In the genomic region with DNA sequence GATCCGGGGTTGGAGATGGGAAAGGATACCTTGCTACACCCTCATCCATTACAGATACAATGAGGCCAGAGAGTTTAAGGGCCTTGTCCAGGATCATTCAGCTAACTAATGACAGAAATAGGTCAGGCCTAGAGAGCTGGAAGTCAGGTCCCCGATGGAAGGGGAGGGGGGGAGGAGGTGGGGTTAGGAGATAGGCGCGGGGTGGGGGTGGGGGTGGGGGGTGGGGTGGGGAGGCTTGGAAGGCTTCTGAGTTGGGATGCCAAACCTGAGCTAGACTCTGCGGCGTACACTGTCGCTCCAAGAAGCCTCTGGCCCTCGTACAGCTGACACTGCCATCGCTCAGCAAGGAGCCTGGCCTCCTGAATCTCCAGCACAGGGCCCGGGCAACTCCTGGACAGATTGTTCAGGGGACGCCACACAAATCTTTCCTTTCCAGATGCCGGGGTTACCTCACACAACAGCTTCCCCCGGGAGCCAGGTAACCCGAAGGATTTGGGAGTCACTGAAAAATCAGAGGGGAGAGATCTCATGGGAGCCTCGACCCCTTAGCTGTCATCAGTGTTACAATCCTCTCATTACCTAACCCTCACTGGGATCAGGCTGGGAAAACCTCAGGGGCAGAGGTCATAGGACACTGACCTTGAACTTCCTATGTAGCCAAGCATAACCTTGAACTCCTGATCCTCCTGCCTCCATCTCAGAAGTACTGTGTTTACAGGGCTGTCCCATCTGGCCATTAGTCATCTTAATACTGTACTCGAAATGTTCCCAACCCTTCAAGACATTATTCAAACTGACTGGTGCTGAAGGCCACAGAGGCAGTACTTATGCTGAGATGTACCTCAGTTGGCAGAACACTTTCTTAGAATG, we compare ENCODE assay signal across 9 mouse cellular contexts. TPM values are rescaled to one million over a fixed set of nuclear protein-coding genes. Genes with fewer than 3 reads are reported as not detected.
DNase-seq lines count a peak whose midpoint lies in the region; ATAC-seq and TF ChIP-seq lines count a peak whose summit lies in the region.
"Had no signal": no experiment of that assay in that cellular context is flagged by ENCODE, and none has a peak within 500 bp of the region (broad histone marks: within the 10 kb centered on the region; RNA-seq: fewer than 3 reads in every experiment).

No protein-coding gene starts in this region.

- H3K9me3 ChIP-seq in ES-E14 (ENCODE audit: control insufficient read depth, insufficient read depth, low read depth, low read length) = no peaks in the 10 kb centered on the region
- H3K9me3 ChIP-seq in forebrain, embryonic 14.5 days (replicated peaks; ENCODE audit: control insufficient read depth, low read length) = no peaks in the 10 kb centered on the region
- H3K9me3 ChIP-seq in liver, postnatal 0 days (ENCODE audit: low read length) = no peaks in the 10 kb centered on the region
- H3K9me3 ChIP-seq: G1E had no signal

- H3K27ac ChIP-seq in gastrocnemius, adult 2 months = peak overlapping the region; percentile 98
- H3K27ac ChIP-seq in ES-E14 (ENCODE audit: insufficient read depth, low read depth, low read length, poor library complexity, severe bottlenecking) = peak overlapping the region; percentile 89
- H3K27ac ChIP-seq in forebrain, embryonic 14.5 days (ENCODE audit: low read depth, low read length) = peak overlapping the region; percentile 100
- peak overlapping the region; percentile 83; the same call in 1 of the 2 replicates for H3K27ac ChIP-seq in liver, postnatal 0 days (ENCODE audit: low read depth)

- no peak for TF ChIP-seq CTCF in gastrocnemius, adult 2 months (IDR thresholded peaks at IDR 0.05)
- no peak for TF ChIP-seq CTCF in liver, postnatal 0 days (IDR thresholded peaks at IDR 0.05; ENCODE audit: low read depth)

- peak overlapping the region; percentile 80 for H3K4me3 ChIP-seq in gastrocnemius, adult 2 months
- peak overlapping the region; percentile 53 to 63 for H3K4me3 ChIP-seq in ES-E14 (ENCODE audit: insufficient read depth in 1 of 2, low read depth in 1 of 2, low read length in 2 of 2, poor library complexity in 1 of 2, severe bottlenecking in 1 of 2)
- H3K4me3 ChIP-seq in forebrain, embryonic 14.5 days (ENCODE audit: low read depth, low read length) = peak overlapping the region; percentile 37
- H3K4me3 ChIP-seq in liver, postnatal 0 days (ENCODE audit: low read depth, low read length) = no peak overlapping the region

- H3K9ac ChIP-seq in ES-E14 (ENCODE audit: insufficient read depth, low read depth, low read length, poor library complexity, severe bottlenecking) = peak overlapping the region; percentile 75; the same call in 1 of the 2 replicates
- H3K9ac ChIP-seq in forebrain, embryonic 14.5 days (ENCODE audit: low read length) = peak overlapping the region; percentile 71
- no peak overlapping the region for H3K9ac ChIP-seq in liver, postnatal 0 days (replicated peaks)

- no peak for DNase-seq in gastrocnemius, adult 2 months
- DNase-seq in gastrocnemius, adult 8-10 months (ENCODE audit: low spot score in 2 of 2) = no peak
- DNase-seq in ES-E14 (ENCODE audit: low read depth, low spot score) = no peak
- DNase-seq in forebrain, embryonic 14.5 days (ENCODE audit: low spot score) = no peak
- DNase-seq in liver, postnatal 0 days = no peak
- DNase-seq in spleen, adult 12 weeks (ENCODE audit: low spot score) = no peak
- no peak for DNase-seq in urinary bladder, postnatal 36 days (ENCODE audit: low spot score in 2 of 2)
- no peak for DNase-seq in right cerebral cortex, postnatal 4 days

- WGBS in forebrain, embryonic 14.5 days = 31% methylated on average over 13 of the region's 16 CpGs
- 67% methylated on average over 13 of the region's 16 CpGs for WGBS in liver, postnatal 0 days (ENCODE audit: insufficient replicate concordance)

- peak overlapping the region; percentile 88 for H3K4me2 ChIP-seq in forebrain, embryonic 14.5 days (ENCODE audit: low read length)
- H3K4me2 ChIP-seq in liver, postnatal 0 days (ENCODE audit: low read depth, low read length) = no peak overlapping the region

- ATAC-seq in forebrain, embryonic 14.5 days = no peak; the same call in 1 of the 2 replicates
- ATAC-seq in liver, postnatal 0 days = no peak

- no peak for TF ChIP-seq EP300 in liver, postnatal 0 days (IDR thresholded peaks at IDR 0.05; ENCODE audit: low read depth)

- H3K4me1 ChIP-seq in ES-E14 (ENCODE audit: control insufficient read depth in 2 of 2, insufficient read depth in 2 of 2, low read length in 2 of 2, poor library complexity in 1 of 2) = peaks cover 1 to 25% of the 10 kb centered on the region in 2 experiments; a peak in 2 of 4 replicates
- H3K4me1 ChIP-seq in forebrain, embryonic 14.5 days (ENCODE audit: control insufficient read depth, insufficient read depth, low read length) = peaks cover 22% of the 10 kb centered on the region
- H3K4me1 ChIP-seq in liver, postnatal 0 days (ENCODE audit: insufficient read depth) = peaks cover 5% of the 10 kb centered on the region; the same call in 1 of the 2 replicates

- no peaks in the 10 kb centered on the region for H3K36me3 ChIP-seq in ES-E14 (ENCODE audit: control insufficient read depth, insufficient read depth, low read length, poor library complexity, severe bottlenecking)
- H3K36me3 ChIP-seq in forebrain, embryonic 14.5 days (ENCODE audit: control insufficient read depth, insufficient read depth, low read length) = no peaks in the 10 kb centered on the region
- H3K36me3 ChIP-seq in liver, postnatal 0 days (replicated peaks; ENCODE audit: insufficient read depth, low read length) = no peaks in the 10 kb centered on the region
- H3K36me3 ChIP-seq: G1E had no signal

- intact Hi-C loops in gastrocnemius, adult 2 months (cut with DNase I) = loop anchor here (1.0 to 5.0 kb wide), 3 partner anchors 25 to 60 kb away; partner anchors contain the start of genes Cops7a and P3h3

- in situ Hi-C loops in ES-E14 (cut with MboI; ENCODE audit: low sequenced_read_pairs in 2 of 2, unreplicated experiment in 2 of 2) = no loop called here

- H3K27me3 ChIP-seq in forebrain, embryonic 14.5 days (replicated peaks; ENCODE audit: control insufficient read depth, insufficient read depth, low read length) = 0 out of 2 replicates have a peak, but pooled peaks cover 2% of the 10 kb centered on the region
- H3K27me3 ChIP-seq in liver, postnatal 0 days (ENCODE audit: insufficient read depth, low read length) = peaks cover 15% of the 10 kb centered on the region

TF ChIP-seq in ES-E14, 5 proteins besides CTCF, POLR2A, EP300 and RAD21:
- TF ChIP-seq MAFK (IDR thresholded peaks at IDR 0.05; ENCODE audit: insufficient read depth, low read depth, low read length) (no peak), ZNF384 (IDR thresholded peaks at IDR 0.05; ENCODE audit: low read depth, low read length) (no peak), ZC3H11A (IDR thresholded peaks at IDR 0.05; ENCODE audit: borderline replicate concordance, low read depth, low read length) (no peak)

RNA-seq across cellular contexts. Expression of gene Lag3, which starts 6.3 kb away (rescaled TPM):
- total RNA-seq in gastrocnemius, adult 2 months (2021) = under 1 TPM; 0.11 to 0.13 TPM
- under 1 TPM in 1 of 4 experiments, not detected in 3; 0.31 TPM for total RNA-seq in gastrocnemius, adult 8-10 months (2022)
- total RNA-seq in ES-E14 (2012; rRNA removed) = 1.0 and 1.2 TPM in 2 replicates
- 1.2 and 2.7 TPM in 2 replicates for polyA plus RNA-seq in forebrain, embryonic 14.5 days (2014; fragmentation: Nextera tagmentation; extraction: Ambion mirVana)
- 0.33 and 0.40 TPM in 2 replicates for polyA plus RNA-seq in liver, postnatal 0 days (2015; fragmentation: Nextera tagmentation; extraction: Ambion mirVana)
- polyA plus RNA-seq: G1E had no signal

RNA-seq across cellular contexts. Expression of gene Ptms, which starts 14.7 kb away (rescaled TPM):
- 10 to 100 TPM; 65.5 to 99.4 TPM for total RNA-seq in gastrocnemius, adult 2 months (2021)
- total RNA-seq in gastrocnemius, adult 8-10 months (2022) = 10 to 100 TPM; 64.6 to 83.2 (median 76.8) TPM
- total RNA-seq in ES-E14 (2012; rRNA removed) = 66.7 and 67.4 TPM in 2 replicates
- 479 and 481 TPM in 2 replicates for polyA plus RNA-seq in forebrain, embryonic 14.5 days (2014; fragmentation: Nextera tagmentation; extraction: Ambion mirVana)
- polyA plus RNA-seq in liver, postnatal 0 days (2015; fragmentation: Nextera tagmentation; extraction: Ambion mirVana) = 116 and 145 TPM in 2 replicates

RNA-seq across cellular contexts. Expression of gene Cd4, which starts 17.2 kb away (rescaled TPM):
- total RNA-seq in gastrocnemius, adult 2 months (2021) = not detected
- total RNA-seq in gastrocnemius, adult 8-10 months (2022) = under 1 TPM in 1 of 4 experiments, not detected in 3; 0.11 TPM
- total RNA-seq in ES-E14 (2012; rRNA removed) = 0.37 and 0.49 TPM in 2 replicates
- 0.29 and 0.38 TPM in 2 replicates for polyA plus RNA-seq in forebrain, embryonic 14.5 days (2014; fragmentation: Nextera tagmentation; extraction: Ambion mirVana)
- polyA plus RNA-seq in liver, postnatal 0 days (2015; fragmentation: Nextera tagmentation; extraction: Ambion mirVana) = 0.14 and 0.24 TPM in 2 replicates
- polyA plus RNA-seq: G1E had no signal

RNA-seq across cellular contexts. Expression of gene Mlf2, which starts 26.0 kb away (rescaled TPM):
- 100 to 1,000 TPM; 202 to 204 TPM for total RNA-seq in gastrocnemius, adult 2 months (2021)
- 100 to 1,000 TPM; 192 to 219 (median 202) TPM for total RNA-seq in gastrocnemius, adult 8-10 months (2022)
- total RNA-seq in ES-E14 (2012; rRNA removed) = 179 and 196 TPM in 2 replicates
- polyA plus RNA-seq in forebrain, embryonic 14.5 days (2014; fragmentation: Nextera tagmentation; extraction: Ambion mirVana) = 470 and 520 TPM in 2 replicates
- 119 and 136 TPM in 2 replicates for polyA plus RNA-seq in liver, postnatal 0 days (2015; fragmentation: Nextera tagmentation; extraction: Ambion mirVana)

RNA-seq across cellular contexts. Expression of gene Gpr162, which starts 41.4 kb away (rescaled TPM):
- not detected for total RNA-seq in gastrocnemius, adult 2 months (2021)
- not detected for total RNA-seq in gastrocnemius, adult 8-10 months (2022)
- 1.7 and 3.1 TPM in 2 replicates for total RNA-seq in ES-E14 (2012; rRNA removed)
- polyA plus RNA-seq in forebrain, embryonic 14.5 days (2014; fragmentation: Nextera tagmentation; extraction: Ambion mirVana) = 11.0 and 13.0 TPM in 2 replicates
- polyA plus RNA-seq in liver, postnatal 0 days (2015; fragmentation: Nextera tagmentation; extraction: Ambion mirVana) = 0.04 and 0.08 TPM in 2 replicates
- polyA plus RNA-seq: G1E had no signal
